Mouse (Mus musculus) urinary bladder, adult 18-20 months (tissue): ENCODE results near the gene Gcn1l1.
"Not testable (repeated sequence)": the region's sequence is repeated elsewhere in the genome, so short reads cannot be mapped to it uniquely, and the experiment has no call there.

Source experiments
- DNase-seq, 2 experiments: peaks; one replicate each; pipeline ENCODE4 v3.0.0; 2022; ENCODE audit warnings: low spot score in 2 of 2, mixed read lengths in 2 of 2

The Gcn1l1 gene

DNA sequence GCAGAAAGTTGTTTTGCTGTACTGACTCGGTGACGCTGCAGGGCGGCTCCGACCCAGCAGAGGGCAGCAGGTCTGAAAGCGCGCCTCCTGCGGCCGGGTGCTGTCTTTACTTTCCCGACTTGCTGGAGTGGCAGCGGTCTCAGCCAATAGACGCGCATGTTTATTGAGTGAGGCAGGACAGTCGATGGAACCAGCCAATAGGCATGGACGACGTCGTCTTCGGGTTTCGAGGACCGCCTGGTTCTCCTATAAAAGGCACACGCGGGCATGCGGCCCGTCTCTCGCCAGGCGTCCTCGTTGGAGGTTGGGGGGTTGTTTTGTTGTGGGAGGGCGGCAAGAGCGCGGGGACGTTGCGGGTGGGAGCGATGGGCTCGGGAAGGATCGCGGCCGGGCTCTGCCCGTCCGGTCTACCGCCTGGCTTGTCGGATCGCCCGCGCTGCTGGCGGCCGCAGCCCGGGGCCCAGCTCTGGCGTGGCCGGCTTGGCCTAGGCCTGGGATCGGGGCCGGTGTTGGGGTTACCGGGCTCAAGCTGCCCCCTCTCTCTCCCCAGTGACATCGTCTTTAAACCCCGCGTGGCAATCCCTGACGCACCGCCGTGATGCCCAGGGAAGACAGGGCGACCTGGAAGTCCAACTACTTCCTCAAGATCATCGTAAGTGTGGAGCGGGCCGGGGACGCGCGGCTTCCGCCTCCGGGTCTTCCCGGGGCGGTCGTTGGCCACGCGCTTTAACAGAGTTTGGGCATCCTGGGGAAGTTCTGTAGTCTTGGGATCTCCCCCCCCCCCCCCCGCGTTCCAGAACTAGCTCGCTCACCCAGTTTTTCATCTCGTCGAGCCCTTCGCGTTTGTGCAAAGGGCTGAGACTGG is 5.6 kb upstream of the Gcn1l1 start, which contains the start of gene Rplp0:
TSS of gene Rplp0 (plus strand) at position 231 of the 865 bp plus-strand sequence.
- peak; percentile 99 to 100 for DNase-seq

GRCm38 (mm10) chr5:115560336-115560905 is 4.6 kb upstream of the Gcn1l1 start:
- DNase-seq: no peak

GRCm38 (mm10) chr5:115563771-115564585 is 1.1 kb upstream of the Gcn1l1 start:
- no peak for DNase-seq

- DNase-seq: no peak
Observed at GRCm38 (mm10) chr5:115565403-115565802, 349 bp downstream of the Gcn1l1 start.

GRCm38 (mm10) chr5:115568681-115569080 is 3.6 kb downstream of the Gcn1l1 start:
- no peak for DNase-seq

GRCm38 (mm10) chr5:115569308-115569707 is 4.3 kb downstream of the Gcn1l1 start:
- no peak for DNase-seq

DNA sequence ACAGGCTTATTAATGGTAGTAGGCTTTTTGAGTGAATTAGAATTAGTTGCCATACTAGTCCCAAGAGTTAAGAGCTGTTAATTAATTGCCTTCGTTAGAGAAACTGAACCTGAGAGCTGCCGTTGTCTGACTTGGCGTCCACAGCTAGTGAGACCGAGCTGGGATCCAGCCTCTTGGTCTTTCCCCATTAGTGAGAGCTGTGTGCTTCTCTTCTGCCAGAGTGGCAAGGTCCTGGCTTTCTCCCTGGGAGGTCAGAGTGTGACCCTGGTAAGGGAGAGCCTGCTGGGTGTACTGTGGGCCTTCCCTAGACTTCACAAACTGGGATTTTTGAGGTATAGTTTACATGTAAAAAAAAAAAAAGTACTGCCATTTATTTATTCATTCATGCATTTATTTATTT is 4.7 kb downstream of the Gcn1l1 start:
- no peak for DNase-seq

- DNase-seq: no peak
Observed at GRCm38 (mm10) chr5:115571086-115571485, 6.0 kb downstream of the Gcn1l1 start.

DNA sequence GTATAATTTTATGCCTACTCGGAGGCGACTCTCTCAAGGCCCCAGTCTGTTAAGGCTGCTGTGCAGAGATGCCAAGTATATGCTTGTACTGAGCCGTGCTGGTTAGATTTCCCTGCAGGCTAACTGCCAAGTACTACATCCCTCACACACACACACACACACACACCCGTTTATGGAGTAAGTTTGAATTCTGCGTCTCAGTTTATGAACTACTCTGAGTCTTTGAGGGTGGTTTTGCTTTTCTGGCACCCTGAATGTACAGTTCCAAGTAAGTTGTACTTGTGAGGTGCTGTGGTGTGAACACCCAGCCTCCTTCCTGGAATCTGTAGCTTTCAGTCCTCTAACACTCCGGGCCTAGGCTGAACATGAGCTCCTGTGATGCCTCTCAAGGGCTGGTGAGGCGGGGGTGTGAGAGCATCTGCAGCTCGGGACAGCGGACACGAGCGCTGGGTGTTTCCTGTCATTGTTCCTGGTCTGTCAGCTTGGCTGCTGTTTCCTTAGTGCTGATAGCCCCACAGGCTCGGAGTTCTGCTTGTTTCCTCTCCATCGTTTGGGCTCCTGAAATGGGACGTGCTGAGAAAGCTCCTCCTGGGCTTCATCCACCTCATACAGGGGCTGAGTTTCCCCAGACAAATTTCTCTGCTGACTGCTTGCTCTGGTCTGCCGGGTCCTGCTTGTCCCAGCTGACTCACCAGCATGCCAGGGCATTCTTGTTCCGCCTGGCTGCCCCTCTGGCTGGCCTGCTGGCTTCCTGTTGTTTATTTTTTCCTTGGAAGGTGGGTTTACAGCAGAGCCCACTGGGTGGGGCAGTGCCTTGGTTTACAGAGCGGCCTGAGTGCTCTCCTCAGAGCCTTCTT is 7.9 kb downstream of the Gcn1l1 start:
- DNase-seq: peak in 1 of 2 experiments; percentile 23

- DNase-seq: no peak
Observed at GRCm38 (mm10) chr5:115574992-115575391, 9.9 kb downstream of the Gcn1l1 start.

- not testable (repeated sequence) for DNase-seq
Observed at GRCm38 (mm10) chr5:115577686-115578085, 12.6 kb downstream of the Gcn1l1 start.

DNA sequence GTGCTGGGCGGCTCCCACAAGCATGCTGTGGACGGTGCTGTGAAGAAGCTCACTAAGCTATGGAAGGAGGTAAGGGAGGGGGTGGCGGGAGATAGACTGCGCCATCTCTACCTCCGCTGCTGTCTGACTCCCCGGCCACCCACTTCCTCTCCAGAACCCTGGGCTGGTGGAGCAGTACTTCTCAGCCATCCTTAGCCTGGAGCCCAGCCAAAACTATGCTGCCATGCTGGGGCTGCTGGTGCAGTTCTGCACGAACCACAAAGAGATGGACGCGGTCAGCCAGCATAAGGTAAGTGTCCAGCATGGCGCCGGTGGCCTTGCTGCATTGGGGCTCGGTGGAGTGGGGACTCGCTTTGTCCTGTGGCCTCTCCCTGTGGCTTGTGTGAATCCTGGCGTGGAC is 13.9 kb downstream of the Gcn1l1 start:
- no peak for DNase-seq

- DNase-seq: no peak
Observed at GRCm38 (mm10) chr5:115579363-115579762, 14.3 kb downstream of the Gcn1l1 start.

GRCm38 (mm10) chr5:115580229-115581001 is 15.4 kb downstream of the Gcn1l1 start:
- DNase-seq: no peak

GRCm38 (mm10) chr5:115581662-115582061 is 16.6 kb downstream of the Gcn1l1 start:
- no peak for DNase-seq

- DNase-seq: no peak
Observed at GRCm38 (mm10) chr5:115585616-115586015, 20.6 kb downstream of the Gcn1l1 start.

DNA sequence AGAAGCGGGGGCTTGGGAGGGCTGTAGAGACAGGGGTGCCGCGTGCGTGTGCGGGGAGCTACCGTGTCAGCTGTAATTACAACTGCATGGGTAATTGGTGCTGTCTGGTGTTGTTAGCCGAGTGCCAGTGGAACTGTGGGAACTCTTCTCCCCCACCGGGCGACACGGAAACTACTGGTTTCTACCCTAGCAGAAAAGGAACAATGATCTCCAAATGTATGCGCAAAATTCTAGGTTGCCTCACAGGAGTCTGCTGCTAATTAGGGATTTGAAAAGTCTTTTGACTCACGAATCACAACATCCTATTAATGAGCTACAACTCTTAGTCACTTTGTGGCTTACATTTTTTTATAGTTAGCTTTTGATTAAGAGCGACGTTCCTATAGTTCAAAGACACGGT is 21.1 kb downstream of the Gcn1l1 start:
- no peak for DNase-seq

DNA sequence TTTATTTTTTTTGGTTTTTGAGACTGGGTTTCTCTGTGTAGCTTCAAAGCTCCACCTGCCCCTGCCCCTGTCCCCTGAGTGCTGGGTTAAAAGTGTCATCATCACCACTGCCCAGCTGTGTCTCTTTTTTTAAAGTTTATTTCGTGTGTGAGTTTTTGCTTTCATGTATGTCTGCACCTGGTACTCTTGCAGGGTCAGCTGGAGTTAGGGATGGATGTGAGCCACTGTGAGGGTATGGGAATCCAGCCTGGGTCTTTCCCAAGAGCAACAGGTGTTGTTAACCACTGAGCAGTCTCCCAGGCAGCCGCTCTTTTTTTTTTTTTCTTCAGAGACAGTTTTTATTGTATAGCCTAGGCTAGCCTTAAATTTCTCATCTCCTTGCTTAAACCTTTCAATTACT is 21.7 kb downstream of the Gcn1l1 start:
- DNase-seq: no peak

DNA sequence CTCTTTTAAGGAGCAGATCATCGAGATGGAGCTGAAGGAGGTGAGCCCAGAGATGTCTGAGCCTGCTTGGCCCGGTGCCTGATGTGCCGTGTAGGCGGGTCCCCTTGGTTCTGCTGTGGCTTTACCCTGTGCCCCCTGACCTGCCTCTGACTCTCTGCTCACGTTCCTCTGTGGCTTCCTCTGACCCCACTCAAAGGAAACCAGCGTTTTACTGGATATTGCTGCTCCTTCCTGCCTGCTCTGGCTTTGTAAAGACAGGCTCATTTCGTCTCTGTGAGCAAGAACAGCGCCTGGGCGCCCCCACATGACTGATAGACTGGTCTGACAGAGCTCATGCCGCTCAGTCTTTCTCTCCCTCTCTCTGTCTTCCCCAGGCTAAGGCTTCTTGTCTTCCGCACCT is 26.0 kb downstream of the Gcn1l1 start:
- DNase-seq: no peak

- DNase-seq: no peak
Observed at GRCm38 (mm10) chr5:115591506-115591905, 26.5 kb downstream of the Gcn1l1 start.

- no peak for DNase-seq
Observed at GRCm38 (mm10) chr5:115603561-115603960, 38.5 kb downstream of the Gcn1l1 start.
